Mouse (Mus musculus): ENCODE results near the gene Hdac4. TPM values are rescaled to one million over a fixed set of nuclear protein-coding genes. Genes with fewer than 3 reads are reported as not detected.

Gene Hdac4
- total RNA-seq, 4 experiments from 2014 or later = 45.6 to 69.5 (median 56.6) TPM

- peak; percentile 75 for DNase-seq (ENCODE audit: low spot score)
These were observed 95.1 kb downstream of the Hdac4 start for GRCm38 (mm10) chr1:92100371-92100891.

GRCm38 (mm10) chr1:92099964-92100363, 95.5 kb downstream of the Hdac4 start:
- no peak for DNase-seq (ENCODE audit: low spot score)

- DNase-seq (ENCODE audit: low spot score) = no peak
These were observed 96.0 kb downstream of the Hdac4 start for GRCm38 (mm10) chr1:92099502-92099901.

GRCm38 (mm10) chr1:92098456-92098855, 97.0 kb downstream of the Hdac4 start:
- DNase-seq (ENCODE audit: low spot score) = no peak

- no peak for DNase-seq (ENCODE audit: low spot score)
These were observed 98.4 kb downstream of the Hdac4 start for GRCm38 (mm10) chr1:92096991-92097525.

GRCm38 (mm10) chr1:92092286-92092685, 103.2 kb downstream of the Hdac4 start:
- no peak for DNase-seq (ENCODE audit: low spot score)

GRCm38 (mm10) chr1:92087821-92088220, 107.7 kb downstream of the Hdac4 start:
- no peak for DNase-seq (ENCODE audit: low spot score)

GRCm38 (mm10) chr1:92087343-92087742, 108.2 kb downstream of the Hdac4 start:
- no peak for DNase-seq (ENCODE audit: low spot score)

- DNase-seq (ENCODE audit: low spot score) = no peak
These were observed 108.7 kb downstream of the Hdac4 start for GRCm38 (mm10) chr1:92086841-92087240.

- DNase-seq (ENCODE audit: low spot score) = no peak
These were observed 109.2 kb downstream of the Hdac4 start for GRCm38 (mm10) chr1:92086277-92086813.

- no peak for DNase-seq (ENCODE audit: low spot score)
These were observed 110.8 kb downstream of the Hdac4 start for GRCm38 (mm10) chr1:92084738-92085137.

GRCm38 (mm10) chr1:92084004-92084403, 111.5 kb downstream of the Hdac4 start:
- DNase-seq (ENCODE audit: low spot score) = no peak

- DNase-seq (ENCODE audit: low spot score) = peak; percentile 35
These were observed 112.5 kb downstream of the Hdac4 start for GRCm38 (mm10) chr1:92082837-92083541.

- no peak for DNase-seq (ENCODE audit: low spot score)
These were observed 113.2 kb downstream of the Hdac4 start for GRCm38 (mm10) chr1:92082156-92082836.

- peak; percentile 38 for DNase-seq (ENCODE audit: low spot score)
These were observed 115.4 kb downstream of the Hdac4 start for GRCm38 (mm10) chr1:92079982-92080537.

GRCm38 (mm10) chr1:92075312-92075711, 120.2 kb downstream of the Hdac4 start:
- DNase-seq (ENCODE audit: low spot score) = no peak

- no peak for DNase-seq (ENCODE audit: low spot score)
These were observed 120.8 kb downstream of the Hdac4 start for GRCm38 (mm10) chr1:92074655-92075054.

- no peak for DNase-seq (ENCODE audit: low spot score)
These were observed 125.4 kb downstream of the Hdac4 start for GRCm38 (mm10) chr1:92069932-92070677.

GRCm38 (mm10) chr1:92069464-92069863, 126.0 kb downstream of the Hdac4 start:
- no peak for DNase-seq (ENCODE audit: low spot score)

- DNase-seq (ENCODE audit: low spot score) = no peak
These were observed 131.2 kb downstream of the Hdac4 start for GRCm38 (mm10) chr1:92064307-92064706.

- no peak for DNase-seq (ENCODE audit: low spot score)
These were observed 132.2 kb downstream of the Hdac4 start for GRCm38 (mm10) chr1:92063271-92063670.

All from heart, adult 8-10 months (tissue).